Mouse (Mus musculus) large intestine, adult 2 months (tissue): Measurements from ENCODE around the gene Alg1. TPM values are rescaled to one million over a fixed set of nuclear protein-coding genes. Genes with fewer than 3 reads are reported as not detected.
"Not testable (repeated sequence)": the region's sequence is repeated elsewhere in the genome, so short reads cannot be mapped to it uniquely, and the experiment has no call there.

Experiments used
- DNase-seq: peaks from one replicate; pipeline ENCODE4 v3.0.0-alpha.2; 2012; ENCODE audit warnings: low read depth, low spot score
- WGBS: fragments of 180-500 bp; shearing (Covaris S2); methylation state at CpG from one replicate; pipeline ENCODE4 v1.1.7; 2018; 5-methylcytosine and 5-hydroxymethylcytosine counted together
- polyA plus RNA-seq: library from polyadenylated mRNA; depleted of rRNA; stranded (reverse); fragments of >200 nt; gene quantifications from 2 replicates; pipeline ENCODE4 v1.2.3, GENCODE M21; 2012; rRNA removed

Gene Alg1
- 32.6 and 35.1 TPM in 2 replicates for polyA plus RNA-seq

- 1% methylated on average over 47 of the region's 47 CpGs for WGBS
These were observed at the start of gene Alg1 for GRCm38 (mm10) chr16:5233418-5234313. Gene Alg1 (plus strand): TSS chr16:5233621.

GRCm38 (mm10) chr16:5184101-5184500 is 49.3 kb upstream of the Alg1 start:
- DNase-seq = no peak
- WGBS = 54% methylated on average over 8 of the region's 8 CpGs

More at GRCm38 (mm10) chr16:5233418-5234313, at the start of gene Alg1:
- peak; percentile 85 for DNase-seq

GRCm38 (mm10) chr16:5184956-5185355 is 48.5 kb upstream of the Alg1 start:
- 71% methylated on average over 5 of the region's 5 CpGs for WGBS
- DNase-seq = no peak

GRCm38 (mm10) chr16:5185691-5186090 is 47.7 kb upstream of the Alg1 start:
- 36% methylated on average over 7 of the region's 7 CpGs for WGBS
- no peak for DNase-seq

- WGBS = 62% methylated on average over 7 of the region's 7 CpGs
- DNase-seq = no peak
These were observed 47.2 kb upstream of the Alg1 start for GRCm38 (mm10) chr16:5186234-5186633.

- no peak for DNase-seq
- 34% methylated on average over 6 of the region's 6 CpGs for WGBS
These were observed 38.3 kb upstream of the Alg1 start for GRCm38 (mm10) chr16:5195080-5195479.

GRCm38 (mm10) chr16:5202681-5203080 is 30.7 kb upstream of the Alg1 start:
- WGBS = 11% methylated on average over 4 of the region's 4 CpGs
- no peak for DNase-seq

- 2% methylated on average over 36 of the region's 36 CpGs for WGBS
- no peak for DNase-seq
These were observed 30.2 kb upstream of the Alg1 start for GRCm38 (mm10) chr16:5203200-5203599.

- peak; percentile 48 for DNase-seq
- WGBS = 3% methylated on average over 40 of the region's 40 CpGs
These were observed 29.6 kb upstream of the Alg1 start, which contains the start of gene Nagpa for GRCm38 (mm10) chr16:5203668-5204433. Gene Nagpa (minus strand): TSS chr16:5204012.

GRCm38 (mm10) chr16:5205431-5205970 is 27.9 kb upstream of the Alg1 start:
- DNase-seq = no peak
- 88% methylated on average over 5 of the region's 5 CpGs for WGBS

GRCm38 (mm10) chr16:5206051-5206450 is 27.4 kb upstream of the Alg1 start:
- WGBS = 69% methylated on average over 5 of the region's 5 CpGs
- DNase-seq = no peak

- no peak for DNase-seq
- 64% methylated on average over 2 of the region's 2 CpGs for WGBS
These were observed 23.1 kb upstream of the Alg1 start for GRCm38 (mm10) chr16:5210365-5210764.

GRCm38 (mm10) chr16:5212150-5212549 is 21.3 kb upstream of the Alg1 start:
- 79% methylated on average over 3 of the region's 3 CpGs for WGBS
- DNase-seq = no peak

- DNase-seq = no peak
- WGBS = 87% methylated on average over 2 of the region's 2 CpGs
These were observed 19.3 kb upstream of the Alg1 start for GRCm38 (mm10) chr16:5214126-5214525.

GRCm38 (mm10) chr16:5216686-5217085 is 16.7 kb upstream of the Alg1 start:
- WGBS = 27% methylated on average over 6 of the region's 6 CpGs
- DNase-seq = no peak

GRCm38 (mm10) chr16:5217341-5218133 is 15.9 kb upstream of the Alg1 start:
- WGBS = 66% methylated on average over 5 of the region's 5 CpGs
- no peak for DNase-seq

GRCm38 (mm10) chr16:5221403-5221802 is 12.0 kb upstream of the Alg1 start:
- WGBS = 32% methylated on average over 4 of the region's 4 CpGs
- no peak for DNase-seq

- DNase-seq = no peak
These were observed 11.3 kb upstream of the Alg1 start, which contains the start of gene AU021092 for GRCm38 (mm10) chr16:5222140-5222539. Gene AU021092 (minus strand): TSS chr16:5222299.

GRCm38 (mm10) chr16:5226534-5226933 is 6.9 kb upstream of the Alg1 start:
- 0% methylated on average over 1 of the region's 1 CpGs for WGBS
- DNase-seq = not testable (repeated sequence)

More at GRCm38 (mm10) chr16:5222140-5222539, 11.3 kb upstream of the Alg1 start, which contains the start of gene AU021092:
- 27% methylated on average over 6 of the region's 6 CpGs for WGBS
